Mouse (Mus musculus) stomach, embryonic 15.5 days (tissue): ENCODE results near the gene Arid4a. TPM values are rescaled to one million over a fixed set of nuclear protein-coding genes. Genes with fewer than 3 reads are reported as not detected.

Experiments
- ATAC-seq: fragments of 200-750 bp; cut with Nextera tagmentation; 2 replicates; pipeline ENCODE4 v1.8.0; 2017; ENCODE audit warnings: low read depth, moderate number of reproducible peaks, moderate TSS enrichment; ENCODE audit not compliant: insufficient read depth, low FRiP score
- H3K27ac ChIP-seq: fragments of 300-500 bp; sonication (generic); 2 replicates; pipeline ENCODE4 v1.5.1; 2015; ENCODE audit warnings: mild to moderate bottlenecking, inconsistent platforms
- H3K27me3 ChIP-seq: fragments of 300-500 bp; sonication (generic); replicated peaks from 2 replicates; pipeline ENCODE4 v1.6.1; 2015; ENCODE audit warnings: inconsistent platforms
- H3K36me3 ChIP-seq: fragments of 300-500 bp; sonication (generic); 2 replicates; pipeline ENCODE4 v1.6.1; 2015; ENCODE audit warnings: inconsistent platforms
- H3K4me1 ChIP-seq: fragments of 300-500 bp; sonication (generic); 2 replicates; pipeline ENCODE4 v1.6.1; 2015; ENCODE audit warnings: inconsistent platforms
- H3K4me2 ChIP-seq: fragments of 300-500 bp; sonication (generic); 2 replicates; pipeline ENCODE4 v1.6.1; 2015; ENCODE audit warnings: mild to moderate bottlenecking, inconsistent platforms
- H3K4me3 ChIP-seq: fragments of 300-500 bp; sonication (generic); replicated peaks from 2 replicates; pipeline ENCODE4 v1.5.1; 2015; ENCODE audit warnings: inconsistent platforms
- H3K9ac ChIP-seq: fragments of 300-500 bp; sonication (generic); 2 replicates; pipeline ENCODE4 v1.6.1; 2015; ENCODE audit warnings: inconsistent platforms
- H3K9me3 ChIP-seq: fragments of 300-500 bp; sonication (generic); 2 replicates; pipeline ENCODE4 v1.6.1; 2016; ENCODE audit warnings: inconsistent platforms
- WGBS: fragments of 180-500 bp; shearing (Covaris S2); methylation state at CpG from one replicate; pipeline ENCODE4 v1.1.7; 2015; 5-methylcytosine and 5-hydroxymethylcytosine counted together
- polyA plus RNA-seq: library from polyadenylated mRNA; unstranded; fragments of >200 nt; fragmentation: Nextera tagmentation; extraction: Ambion mirVana; gene quantifications from 2 replicates; pipeline ENCODE4 v1.2.1, GENCODE M21; 2015

Arid4a gene
- polyA plus RNA-seq, 1 experiment from 2014 or later, result 37.8 TPM

DNA sequence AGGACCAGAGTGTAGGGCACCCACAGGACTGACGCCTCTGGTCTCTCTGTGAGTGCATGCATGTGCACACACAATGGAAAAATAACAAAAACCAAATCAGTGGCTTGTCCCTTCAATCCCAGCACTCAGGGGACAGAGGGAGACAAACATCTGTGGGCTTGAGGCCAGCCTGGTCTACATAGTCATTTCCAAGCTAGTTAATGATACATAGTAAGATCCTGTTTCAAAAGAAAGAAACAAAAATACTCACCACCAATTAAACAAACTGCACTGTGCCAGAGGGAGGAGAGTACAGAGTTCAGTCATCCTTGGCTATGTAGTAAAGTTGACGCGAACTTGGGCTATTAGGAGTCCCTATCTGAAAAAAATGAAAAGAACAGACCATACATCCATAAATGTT, 27.8 kb downstream of the Arid4a start:
- no peaks in the 10 kb centered on the region for H3K27me3 ChIP-seq
- H3K4me2 ChIP-seq, result no peak overlapping the region
- no peak overlapping the region for H3K27ac ChIP-seq
- H3K9me3 ChIP-seq, result no peaks in the 10 kb centered on the region
- H3K36me3 ChIP-seq, result peaks cover 22% of the 10 kb centered on the region
- no peak overlapping the region for H3K4me3 ChIP-seq
- WGBS, result 92% methylated on average over 3 of the region's 3 CpGs
- no peak overlapping the region for H3K9ac ChIP-seq
- no peak for ATAC-seq
- H3K4me1 ChIP-seq, result no peaks in the 10 kb centered on the region

DNA sequence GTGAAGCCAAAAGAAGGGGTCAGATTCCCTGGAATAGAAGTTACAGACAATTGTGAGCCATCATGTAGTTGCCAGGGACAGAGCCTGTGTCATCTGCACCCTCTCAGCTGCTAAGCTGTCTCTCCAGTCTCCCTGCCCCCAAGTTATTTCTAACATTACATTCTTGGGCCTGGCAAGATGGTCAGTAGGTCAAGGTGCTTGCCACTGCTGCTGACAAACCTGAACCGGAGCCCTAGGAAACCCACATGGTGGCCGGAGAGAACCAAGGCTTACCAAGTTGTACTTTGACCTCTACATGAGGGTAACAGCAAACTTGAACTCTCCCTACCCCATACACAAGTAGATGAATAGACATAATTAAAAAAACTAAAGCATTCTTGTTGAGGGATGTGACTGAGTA, 28.7 kb downstream of the Arid4a start:
- Histone ChIP-seq H3K36me3 (peaks cover 21% of the 10 kb centered on the region), H3K9ac (no peak overlapping the region), H3K4me3 (no peak overlapping the region), H3K27me3 (no peaks in the 10 kb centered on the region), H3K27ac (no peak overlapping the region), H3K4me2 (no peak overlapping the region), H3K9me3 (no peaks in the 10 kb centered on the region), H3K4me1 (no peaks in the 10 kb centered on the region)
- 80% methylated on average over 2 of the region's 2 CpGs for WGBS
- ATAC-seq, result no peak

DNA sequence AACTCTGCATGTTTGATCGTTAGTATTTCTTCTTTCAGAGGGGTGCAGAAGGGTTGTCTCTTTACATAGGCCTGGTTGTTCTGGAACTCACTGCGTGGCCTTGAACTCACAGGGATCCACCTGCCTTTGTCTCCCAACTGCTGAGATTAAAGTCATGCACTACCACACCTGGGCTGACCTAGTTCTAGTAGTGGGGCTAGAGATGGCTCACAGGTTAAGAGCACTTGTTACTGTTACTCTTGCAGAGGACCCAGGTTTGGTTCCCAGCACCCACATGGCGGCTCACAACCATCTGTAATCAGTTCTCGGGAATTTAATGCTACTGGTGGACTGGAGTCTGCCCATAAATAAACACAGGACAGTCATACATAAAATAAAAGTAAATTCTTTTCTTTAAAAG, 30.7 kb downstream of the Arid4a start:
- no peak overlapping the region for H3K9ac ChIP-seq
- WGBS, result 94% methylated on average over 4 of the region's 4 CpGs
- no peak overlapping the region for H3K4me3 ChIP-seq
- ATAC-seq, result no peak
- H3K4me1 ChIP-seq, result no peaks in the 10 kb centered on the region
- H3K4me2 ChIP-seq, result no peak overlapping the region
- H3K36me3 ChIP-seq, result peaks cover 17% of the 10 kb centered on the region
- H3K9me3 ChIP-seq, result no peaks in the 10 kb centered on the region
- no peaks in the 10 kb centered on the region for H3K27me3 ChIP-seq
- no peak overlapping the region for H3K27ac ChIP-seq

DNA sequence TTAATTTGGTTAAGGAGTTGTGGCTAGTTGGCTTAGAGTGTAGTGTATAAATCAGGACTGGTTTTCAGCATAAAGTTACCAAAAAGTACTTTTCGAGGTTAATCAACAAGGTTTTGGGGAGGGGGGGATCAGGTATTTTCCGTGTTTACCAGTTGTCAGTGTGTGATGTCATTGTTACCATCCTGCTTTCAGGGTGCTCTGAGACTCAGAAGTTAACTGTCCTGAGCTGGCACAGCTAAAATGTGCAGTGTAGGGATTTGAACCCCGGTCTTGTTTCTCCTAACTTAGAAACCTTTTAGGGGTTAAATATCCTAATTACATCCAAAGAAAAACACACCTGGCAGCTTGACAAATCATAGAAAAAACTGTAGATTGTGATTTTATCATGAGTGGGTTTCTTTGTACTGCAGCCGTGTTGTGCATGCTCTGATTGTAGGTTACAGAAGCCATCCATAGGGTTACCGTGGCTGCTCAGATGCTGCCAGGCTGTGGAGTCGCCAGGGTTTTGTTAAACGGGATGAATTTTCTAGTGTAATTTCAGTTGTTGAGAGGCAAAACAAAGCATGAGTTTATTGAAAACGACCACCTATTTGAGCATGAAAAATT, 31.8 kb downstream of the Arid4a start:
- peak overlapping the region; percentile 43 for H3K4me2 ChIP-seq
- peaks cover 15% of the 10 kb centered on the region for H3K36me3 ChIP-seq
- peak overlapping the region; percentile 26 for H3K4me3 ChIP-seq
- no peaks in the 10 kb centered on the region for H3K27me3 ChIP-seq
- H3K27ac ChIP-seq, result peak overlapping the region; percentile 72
- H3K4me1 ChIP-seq, result no peaks in the 10 kb centered on the region
- no peak overlapping the region for H3K9ac ChIP-seq
- 47% methylated on average over 8 of the region's 8 CpGs for WGBS
- ATAC-seq, result no peak
- H3K9me3 ChIP-seq, result no peaks in the 10 kb centered on the region

DNA sequence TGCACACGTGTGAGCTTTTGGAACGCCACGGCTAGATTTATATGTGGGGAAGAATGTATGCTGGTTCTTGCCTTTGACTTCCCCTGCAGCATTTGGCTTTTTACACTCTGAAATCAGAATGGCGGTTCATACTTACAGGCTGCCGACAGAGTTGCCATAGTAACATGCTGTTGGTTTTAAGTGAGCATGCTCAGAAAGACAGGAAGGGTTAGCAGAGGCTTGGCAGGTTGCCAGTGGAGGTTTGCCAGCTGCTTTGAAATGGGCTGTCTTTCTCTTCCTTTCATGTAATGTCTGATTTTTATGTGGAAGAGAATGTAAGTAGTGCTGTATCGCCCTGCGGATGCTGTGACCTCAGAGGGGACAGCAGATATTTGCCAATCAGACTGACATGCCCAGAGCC, 32.3 kb downstream of the Arid4a start:
- 11% methylated on average over 7 of the region's 7 CpGs for WGBS
- Histone ChIP-seq H3K27ac (peak overlapping the region; percentile 72), H3K27me3 (no peaks in the 10 kb centered on the region), H3K9ac (no peak overlapping the region), H3K36me3 (peaks cover 13% of the 10 kb centered on the region), H3K9me3 (no peaks in the 10 kb centered on the region), H3K4me1 (no peaks in the 10 kb centered on the region), H3K4me3 (peak overlapping the region; percentile 26), H3K4me2 (peak overlapping the region; percentile 43)
- peak; percentile 77 for ATAC-seq

DNA sequence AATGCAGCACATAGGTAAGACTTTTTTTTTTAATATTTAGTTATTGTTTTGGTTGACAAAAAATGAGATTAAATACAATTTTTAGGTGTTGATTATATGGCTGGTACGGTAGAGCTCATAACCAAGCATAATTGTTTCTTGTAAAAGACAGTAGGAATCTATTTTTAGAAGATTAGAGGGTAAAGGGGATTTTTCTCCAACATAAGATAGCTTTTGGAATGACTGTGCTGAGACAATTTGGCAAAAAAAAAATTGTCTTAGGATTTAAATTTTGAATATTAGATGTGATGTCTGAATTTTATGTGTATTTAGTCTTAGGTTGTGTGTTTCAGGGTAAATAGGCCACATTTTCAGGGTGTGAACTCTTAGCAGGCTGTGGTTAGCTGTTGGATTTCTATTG, 32.8 kb downstream of the Arid4a start:
- peaks cover 11% of the 10 kb centered on the region for H3K36me3 ChIP-seq
- H3K4me3 ChIP-seq, result peak overlapping the region; percentile 26; the same call in 1 of the 2 replicates
- no peak overlapping the region for H3K9ac ChIP-seq
- ATAC-seq, result no peak
- WGBS, result 65% methylated on average over 1 of the region's 1 CpGs
- no peaks in the 10 kb centered on the region for H3K4me1 ChIP-seq
- H3K27ac ChIP-seq, result peak overlapping the region; percentile 72
- peak overlapping the region; percentile 43 for H3K4me2 ChIP-seq
- H3K9me3 ChIP-seq, result no peaks in the 10 kb centered on the region
- no peaks in the 10 kb centered on the region for H3K27me3 ChIP-seq

DNA sequence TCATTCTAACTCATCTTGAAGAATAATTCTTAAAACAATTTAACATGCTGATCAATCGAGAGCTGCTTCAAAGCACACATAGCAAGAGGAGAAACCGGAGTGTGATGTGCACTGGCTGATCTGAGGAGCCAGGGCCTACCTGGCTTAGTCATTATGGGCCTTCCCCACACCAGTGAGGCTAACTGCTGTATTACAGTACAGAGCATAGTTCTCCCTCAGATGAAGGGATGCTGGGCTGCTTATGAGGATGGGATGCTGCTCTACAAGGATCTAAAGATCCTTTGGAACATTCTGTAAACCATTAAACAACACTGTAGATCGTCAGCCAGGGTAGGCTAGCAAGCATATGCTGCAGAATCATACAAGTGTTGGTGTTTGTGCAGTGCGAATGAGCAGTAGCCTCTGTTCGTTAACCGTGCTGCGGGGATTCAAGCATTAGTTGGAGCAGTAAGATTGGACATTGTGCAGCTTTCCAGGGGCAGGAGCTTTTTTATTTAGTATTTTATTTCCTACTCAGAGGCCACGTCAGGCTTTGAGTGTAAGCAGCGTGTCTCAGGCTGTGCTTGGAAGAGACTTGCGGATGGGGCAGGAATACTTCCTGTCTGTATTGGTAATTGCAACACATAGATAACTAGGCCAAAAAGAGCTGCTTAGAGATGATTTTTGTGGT, 33.9 kb downstream of the Arid4a start:
- Histone ChIP-seq H3K27me3 (no peaks in the 10 kb centered on the region), H3K27ac (no peak overlapping the region), H3K4me2 (no peak overlapping the region), H3K9ac (no peak overlapping the region), H3K4me1 (no peaks in the 10 kb centered on the region), H3K4me3 (no peak overlapping the region), H3K9me3 (no peaks in the 10 kb centered on the region), H3K36me3 (peaks cover 9% of the 10 kb centered on the region; the same call in 1 of the 2 replicates)
- no peak for ATAC-seq
- 85% methylated on average over 10 of the region's 10 CpGs for WGBS

DNA sequence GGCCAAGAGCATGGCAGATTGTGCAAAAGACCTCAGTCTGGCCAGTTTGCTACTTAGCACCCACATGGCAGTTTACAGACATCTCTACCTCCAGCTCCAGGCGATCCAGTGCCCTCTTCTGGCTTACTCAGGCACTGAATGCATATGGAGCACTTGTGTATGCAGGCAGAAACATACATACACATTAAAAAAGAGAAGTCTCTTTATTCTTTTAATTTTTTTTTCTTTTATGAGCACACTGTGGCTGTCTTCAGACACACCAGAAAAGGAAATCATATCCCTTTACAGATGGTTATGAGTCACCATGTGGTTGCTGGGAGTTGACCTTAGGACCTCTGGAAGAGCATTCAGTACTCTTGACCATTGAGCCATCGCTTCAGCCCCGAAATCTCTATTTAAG, 35.3 kb downstream of the Arid4a start:
- Histone ChIP-seq H3K36me3 (peaks cover 8% of the 10 kb centered on the region; the same call in 1 of the 2 replicates), H3K27ac (no peak overlapping the region), H3K4me1 (no peaks in the 10 kb centered on the region), H3K9ac (no peak overlapping the region), H3K4me3 (no peak overlapping the region), H3K4me2 (no peak overlapping the region), H3K9me3 (no peaks in the 10 kb centered on the region), H3K27me3 (no peaks in the 10 kb centered on the region)
- 78% methylated on average over 3 of the region's 3 CpGs for WGBS
- no peak for ATAC-seq

DNA sequence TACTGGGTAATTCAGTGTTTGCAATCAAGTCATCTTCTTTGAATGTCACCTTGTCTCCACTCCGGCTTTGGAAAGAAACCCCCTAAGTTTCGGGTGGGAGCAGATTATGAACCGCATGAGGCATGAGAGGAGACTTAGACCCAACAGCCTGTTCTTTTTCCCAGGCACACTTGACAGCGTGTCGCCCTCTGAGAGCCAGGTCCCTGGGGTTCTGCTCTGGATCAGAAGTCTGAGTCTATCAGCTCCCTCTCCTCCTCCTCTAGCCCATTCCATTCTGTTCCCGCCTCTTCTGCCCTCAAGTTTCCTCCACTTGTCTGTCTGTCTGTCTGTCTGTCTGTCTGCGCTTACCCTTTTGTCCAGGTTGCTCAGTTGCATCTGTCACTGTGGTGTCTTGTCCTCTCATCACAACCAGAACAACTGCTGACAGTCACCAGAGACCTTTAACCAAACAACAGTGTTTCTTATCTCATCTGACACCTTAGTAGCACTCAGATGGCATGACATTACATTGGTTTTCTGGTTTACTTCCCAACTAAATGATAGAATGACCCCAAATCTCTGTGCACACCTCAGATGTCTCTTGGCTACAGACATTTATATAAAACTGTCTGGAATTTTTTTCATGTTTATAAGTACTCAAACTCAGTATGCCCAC, 36.7 kb downstream of the Arid4a start:
- Histone ChIP-seq H3K27ac (no peak overlapping the region), H3K9ac (no peak overlapping the region), H3K27me3 (no peaks in the 10 kb centered on the region), H3K4me1 (no peaks in the 10 kb centered on the region), H3K9me3 (no peaks in the 10 kb centered on the region), H3K36me3 (no peaks in the 10 kb centered on the region), H3K4me3 (no peak overlapping the region), H3K4me2 (no peak overlapping the region)
- 77% methylated on average over 7 of the region's 7 CpGs for WGBS
- ATAC-seq, result no peak

DNA sequence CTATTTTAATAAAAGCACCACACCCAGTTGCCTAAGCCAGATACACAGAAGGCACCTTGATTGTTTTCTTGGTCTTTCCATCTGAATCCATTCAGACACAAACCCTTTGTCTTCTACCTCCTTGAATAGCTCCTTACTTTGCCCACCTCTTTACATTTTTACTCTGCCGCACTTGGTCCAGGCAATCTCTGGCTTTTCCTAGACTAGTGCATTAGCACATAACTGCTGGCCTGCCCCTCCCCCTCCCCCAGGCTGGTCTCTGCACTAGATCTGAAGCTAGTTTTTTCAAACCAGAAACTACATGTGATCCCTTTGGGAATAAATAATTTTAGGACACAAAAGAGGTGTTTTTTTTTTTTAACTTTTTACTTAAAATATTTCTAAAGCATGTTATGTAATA, 37.2 kb downstream of the Arid4a start:
- no peak overlapping the region for H3K4me3 ChIP-seq
- no peak for ATAC-seq
- no peak overlapping the region for H3K9ac ChIP-seq
- H3K4me2 ChIP-seq, result no peak overlapping the region
- 74% methylated on average over 1 of the region's 1 CpGs for WGBS
- H3K27ac ChIP-seq, result no peak overlapping the region
- no peaks in the 10 kb centered on the region for H3K27me3 ChIP-seq
- no peaks in the 10 kb centered on the region for H3K9me3 ChIP-seq
- no peaks in the 10 kb centered on the region for H3K4me1 ChIP-seq
- no peaks in the 10 kb centered on the region for H3K36me3 ChIP-seq

DNA sequence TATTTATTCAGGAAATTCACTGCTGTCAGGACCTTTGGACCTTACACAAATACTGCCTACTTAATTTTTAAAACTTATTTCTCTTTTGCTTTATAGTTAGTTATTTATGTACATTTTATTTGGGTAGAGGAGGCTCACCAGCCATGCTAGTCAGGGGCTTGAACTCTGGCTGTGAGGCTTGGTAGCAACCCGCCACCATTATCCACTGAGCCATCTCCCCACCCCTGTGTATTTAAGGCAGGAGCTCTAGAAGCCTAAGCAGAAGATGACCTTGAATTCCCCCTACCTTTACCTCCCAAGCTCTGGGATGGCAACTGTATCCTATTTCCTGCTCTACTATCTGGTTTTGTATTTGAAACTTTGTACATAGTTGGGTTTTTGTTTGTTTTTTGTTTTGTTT, 37.7 kb downstream of the Arid4a start:
- no peak for ATAC-seq

DNA sequence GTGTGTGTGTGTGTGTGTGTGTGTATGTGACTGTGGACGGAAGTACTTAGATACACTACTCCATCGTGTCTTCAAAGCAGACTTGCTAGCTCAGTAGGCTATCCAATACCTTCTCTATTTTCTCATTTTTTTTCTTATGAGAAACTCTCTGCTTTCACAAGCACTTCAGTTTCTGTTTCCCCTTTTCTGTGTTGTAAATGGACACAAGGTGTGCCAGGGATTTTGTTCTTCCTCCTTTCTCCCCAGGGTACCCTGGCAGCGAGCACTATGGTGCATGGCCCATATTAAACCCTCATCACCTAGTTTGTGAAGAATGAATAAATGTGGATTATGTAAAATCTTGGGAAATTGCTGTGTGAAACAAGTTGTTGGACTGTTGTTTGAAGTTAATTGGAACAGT, 39.7 kb downstream of the Arid4a start:
- H3K27ac ChIP-seq, result no peak overlapping the region
- H3K27me3 ChIP-seq, result no peaks in the 10 kb centered on the region
- no peak overlapping the region for H3K4me2 ChIP-seq
- no peak for ATAC-seq
- no peaks in the 10 kb centered on the region for H3K36me3 ChIP-seq
- no peak overlapping the region for H3K9ac ChIP-seq
- no peak overlapping the region for H3K4me3 ChIP-seq
- no peaks in the 10 kb centered on the region for H3K4me1 ChIP-seq
- no peaks in the 10 kb centered on the region for H3K9me3 ChIP-seq
- WGBS, result 83% methylated on average over 3 of the region's 3 CpGs

More for the DNA sequence above, 37.7 kb downstream of the Arid4a start:
- no peaks in the 10 kb centered on the region for H3K27me3 ChIP-seq
- no peaks in the 10 kb centered on the region for H3K36me3 ChIP-seq
- 64% methylated on average over 1 of the region's 1 CpGs for WGBS
- no peaks in the 10 kb centered on the region for H3K4me1 ChIP-seq
- H3K4me3 ChIP-seq, result no peak overlapping the region
- no peak overlapping the region for H3K9ac ChIP-seq
- no peaks in the 10 kb centered on the region for H3K9me3 ChIP-seq
- no peak overlapping the region for H3K27ac ChIP-seq
- H3K4me2 ChIP-seq, result no peak overlapping the region
